Mouse (Mus musculus) spleen, adult 12 weeks (tissue): ENCODE results near the gene Clstn2.

Source experiments
- DNase-seq: peaks from one replicate; pipeline ENCODE4 v3.0.0; 2022; ENCODE audit warnings: low spot score

The Clstn2 gene

DNA sequence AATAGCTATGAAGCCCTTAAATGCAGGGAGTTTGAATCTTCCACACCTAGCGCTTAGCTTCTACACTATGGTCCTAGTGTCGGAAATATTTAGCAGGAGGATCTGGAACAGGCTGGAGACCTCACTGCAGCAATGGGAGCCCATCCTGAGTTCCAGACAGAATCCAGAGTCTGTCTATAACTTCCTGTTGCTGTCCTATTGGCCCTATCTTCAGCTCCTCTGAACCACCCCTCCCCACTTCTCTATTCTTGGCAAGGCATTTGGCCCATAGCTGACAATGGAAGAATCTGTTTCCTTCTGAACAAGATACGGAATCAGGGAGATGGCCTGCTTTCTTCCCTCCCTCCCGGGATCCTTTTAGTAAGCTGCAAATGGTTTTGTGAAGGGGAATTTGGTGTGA lies 488.6 kb downstream of the Clstn2 start:
- no peak for DNase-seq

DNA sequence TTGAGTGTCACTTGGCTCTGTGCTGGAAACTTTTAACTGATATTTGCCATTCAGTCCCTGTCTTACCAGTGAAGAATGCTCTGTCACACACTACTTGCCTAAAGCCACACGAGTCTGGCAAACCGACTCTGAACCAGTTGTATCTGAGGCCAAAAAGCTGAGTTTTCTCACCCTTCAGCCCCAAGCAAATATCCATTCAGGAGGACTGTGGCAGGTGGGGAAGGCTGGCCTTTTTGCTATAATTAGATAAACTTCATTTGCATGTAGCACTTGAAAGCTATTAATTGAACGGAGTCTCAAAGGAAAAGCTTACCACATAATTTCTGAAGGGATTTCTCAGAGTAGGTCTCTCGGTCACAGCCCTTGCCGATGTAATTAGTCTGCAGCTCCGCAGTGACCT lies 491.6 kb downstream of the Clstn2 start:
- DNase-seq: no peak

DNA sequence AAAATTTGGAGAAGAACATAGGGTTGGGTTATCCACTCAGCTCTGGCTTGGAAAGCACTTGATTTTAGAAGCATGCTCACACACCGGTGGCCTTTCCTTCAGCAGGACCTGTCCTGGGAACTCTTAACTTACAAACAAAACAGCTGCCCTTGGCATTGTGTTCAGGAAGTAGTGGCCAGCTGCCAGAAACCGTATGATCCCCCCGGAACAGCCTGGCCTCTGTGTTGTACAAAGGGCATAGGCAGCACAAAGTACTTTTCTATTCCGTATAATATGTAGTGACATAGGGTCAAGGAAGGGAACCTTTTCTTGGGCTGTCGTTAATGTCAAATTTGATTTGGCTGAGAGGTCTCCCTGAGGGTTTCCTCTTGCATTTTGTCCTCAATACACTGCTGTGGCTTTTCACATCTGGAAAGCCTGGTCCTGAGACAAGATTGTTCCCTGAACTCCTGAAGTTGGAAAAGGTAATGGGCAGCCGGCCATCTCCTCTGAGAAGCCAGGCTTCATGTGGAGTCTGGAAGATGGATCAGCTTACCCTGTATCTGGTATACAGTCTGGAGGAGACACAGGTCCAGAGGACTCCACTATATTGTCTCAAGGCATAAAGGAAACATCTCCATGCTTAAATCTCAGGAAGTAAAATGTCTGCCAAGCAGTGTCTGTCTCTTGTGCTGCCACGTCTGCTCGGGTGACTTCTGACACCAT lies 494.8 kb downstream of the Clstn2 start:
- DNase-seq: no peak

DNA sequence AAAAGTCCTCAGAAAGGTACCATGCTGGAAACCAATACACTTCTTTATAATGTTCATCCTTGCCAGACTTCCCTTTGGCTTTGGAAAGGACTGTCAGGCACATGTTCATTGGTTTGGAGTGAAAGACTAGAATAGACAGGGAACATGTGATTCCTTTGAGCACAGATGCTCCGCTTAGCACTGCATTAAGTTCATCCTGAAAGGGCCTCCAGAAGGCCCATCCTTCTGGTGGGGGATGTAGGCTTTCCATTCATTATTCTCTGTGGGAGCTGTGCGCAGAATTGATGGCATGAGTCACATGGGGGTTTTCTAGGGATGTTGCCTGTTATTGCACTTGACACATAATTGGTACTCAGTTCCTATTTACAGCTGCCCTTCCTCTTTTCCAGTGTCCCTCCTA lies 498.8 kb downstream of the Clstn2 start:
- no peak for DNase-seq

DNA sequence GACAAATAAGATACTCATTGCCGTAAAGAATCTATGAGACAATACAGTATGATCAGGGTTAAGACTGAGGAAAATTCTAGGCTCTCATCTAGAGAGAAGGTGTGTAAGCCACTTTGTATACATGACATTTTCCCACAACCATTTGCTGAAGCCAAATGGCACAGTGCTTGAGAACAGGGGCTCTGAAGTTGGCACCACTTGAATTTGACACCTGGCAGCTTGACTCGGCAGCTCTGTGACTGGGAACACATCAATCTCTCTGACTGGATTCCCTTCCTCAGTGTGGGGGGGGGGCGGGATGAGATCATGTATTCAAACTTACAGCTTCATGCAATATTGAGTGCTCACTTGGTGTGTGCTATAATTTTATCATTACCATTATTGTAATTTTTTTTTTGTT lies 499.7 kb downstream of the Clstn2 start:
- no peak for DNase-seq

DNA sequence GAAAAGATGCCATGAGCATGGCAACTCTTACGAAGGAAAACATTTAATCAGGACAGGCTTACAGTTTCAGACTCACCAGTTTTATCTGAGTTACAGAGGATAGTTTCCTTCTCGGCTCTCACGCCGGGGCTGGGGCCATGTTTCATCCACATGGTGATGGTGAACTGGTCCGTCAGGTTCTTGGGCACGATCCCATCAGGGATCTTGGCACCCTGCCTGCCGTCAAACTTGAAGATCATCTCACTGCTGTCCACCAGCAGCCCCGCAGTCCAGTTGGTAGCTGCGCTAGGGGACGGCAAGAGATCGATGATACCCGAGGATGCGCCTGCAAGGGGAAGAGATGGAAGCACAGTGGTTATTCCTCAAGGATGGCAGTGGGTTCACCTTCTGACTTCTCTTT lies 500.4 kb downstream of the Clstn2 start:
- DNase-seq: no peak

DNA sequence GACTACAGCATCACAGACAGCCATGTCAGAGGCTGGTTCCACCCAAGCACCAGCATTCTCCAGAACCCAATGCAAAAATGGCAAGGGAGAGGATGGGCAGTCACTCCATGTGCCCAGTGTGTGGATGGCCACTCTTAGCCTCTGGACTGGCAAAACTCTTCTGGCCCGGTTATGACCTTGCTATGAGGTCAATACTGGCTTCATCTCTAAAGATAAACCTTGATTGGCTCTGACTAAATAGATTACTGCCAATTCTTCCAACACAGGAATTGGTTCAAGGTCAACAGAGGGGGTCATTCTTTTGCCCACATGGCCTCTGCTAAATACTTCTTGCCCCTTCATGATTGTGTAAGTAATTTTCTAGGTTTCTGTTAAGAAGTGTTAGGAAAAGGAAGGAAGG lies 505.1 kb downstream of the Clstn2 start:
- DNase-seq: no peak

DNA sequence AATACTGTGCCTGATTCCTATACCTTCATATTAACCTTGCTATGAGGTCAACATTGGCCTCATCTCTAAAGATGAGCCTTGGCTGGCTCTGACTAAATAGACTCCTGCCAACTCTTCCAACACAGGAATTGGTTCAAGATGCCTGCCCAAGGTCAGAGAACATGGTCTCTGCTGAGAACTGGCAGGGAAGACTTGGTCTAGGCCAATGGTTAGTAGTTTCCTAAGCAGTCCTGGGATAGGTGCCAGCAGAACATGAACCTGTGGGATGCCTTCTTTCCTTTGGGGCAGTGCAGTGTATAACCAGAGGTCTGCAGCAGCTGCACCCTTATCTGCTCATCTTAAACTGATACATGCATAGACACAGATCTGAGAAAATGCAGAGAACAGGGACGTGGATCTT lies 505.7 kb downstream of the Clstn2 start:
- no peak for DNase-seq

DNA sequence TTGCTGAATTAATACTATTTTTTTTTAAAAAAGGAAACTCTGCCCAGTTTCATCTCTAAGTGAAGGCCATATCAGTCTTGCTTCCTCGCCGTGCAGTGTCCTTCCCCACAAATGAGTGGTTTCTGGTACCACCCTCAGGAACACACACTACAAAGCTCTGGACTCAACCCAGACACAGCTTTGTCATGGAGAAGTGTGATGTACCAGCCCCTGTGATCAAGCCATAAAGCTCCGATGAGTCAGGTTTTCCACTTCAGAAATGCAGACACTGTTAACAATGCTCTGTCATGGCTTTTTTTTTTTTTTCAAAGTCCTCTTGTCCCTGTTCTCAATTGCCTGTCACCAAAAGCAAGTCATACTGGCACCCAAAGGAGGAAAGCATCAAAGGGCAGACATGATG lies 507.4 kb downstream of the Clstn2 start:
- no peak for DNase-seq

DNA sequence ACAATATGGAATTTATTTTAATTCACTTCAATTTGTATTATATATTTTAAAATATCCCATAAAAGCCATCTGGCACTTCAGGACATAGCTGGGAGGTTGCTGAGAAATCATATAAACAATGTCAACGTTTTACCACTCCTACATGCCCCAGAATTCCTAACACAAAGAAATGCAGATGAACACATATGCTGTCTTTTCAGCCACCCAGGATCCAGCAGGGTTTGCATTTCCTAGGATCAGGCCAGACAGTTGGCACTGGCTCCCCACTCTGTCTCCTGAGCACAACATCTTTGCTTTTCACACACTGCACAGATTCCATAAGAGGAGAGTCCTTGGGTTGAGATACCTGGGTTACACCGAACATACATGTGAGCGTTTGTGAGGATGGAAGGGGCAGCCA lies 508.1 kb downstream of the Clstn2 start:
- no peak for DNase-seq

DNA sequence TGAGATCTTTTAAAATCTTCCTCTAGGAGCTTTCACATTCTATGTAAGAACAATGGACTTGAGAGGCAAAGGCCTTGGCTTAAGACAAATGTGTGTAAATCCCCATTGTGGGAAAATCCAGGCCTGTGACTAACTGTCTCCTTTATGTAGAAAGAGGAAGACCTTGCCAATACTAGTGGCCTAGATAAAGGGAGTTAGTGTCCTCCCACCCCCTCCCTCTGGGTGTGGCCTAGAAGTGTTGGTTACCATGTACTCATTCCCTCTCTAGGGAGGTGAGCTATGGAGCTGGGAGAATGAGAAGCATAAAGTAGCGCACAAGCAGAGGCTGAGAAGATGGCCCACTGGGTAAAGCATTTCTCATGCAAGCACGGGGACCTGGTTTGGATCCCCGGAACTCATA lies 512.2 kb downstream of the Clstn2 start:
- no peak for DNase-seq

DNA sequence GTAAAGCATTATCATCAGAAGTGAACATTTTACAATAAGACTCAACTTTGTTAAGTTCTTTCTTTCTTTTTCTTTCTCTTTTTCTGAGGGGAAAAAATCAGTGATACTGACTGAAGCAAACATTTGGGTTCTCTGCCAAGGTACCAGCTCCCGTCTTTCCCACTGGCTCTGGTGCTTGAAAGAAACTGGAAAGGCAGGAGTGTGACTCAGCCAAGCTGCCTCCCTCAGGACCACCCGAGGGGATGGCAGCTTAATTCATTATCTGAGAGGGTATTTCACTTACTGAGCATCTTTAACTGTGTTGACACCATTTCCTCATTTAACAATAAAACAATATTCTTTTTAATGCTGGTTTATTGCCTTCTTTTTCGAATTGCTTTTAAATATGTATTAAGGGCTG lies 516.0 kb downstream of the Clstn2 start:
- no peak for DNase-seq

DNA sequence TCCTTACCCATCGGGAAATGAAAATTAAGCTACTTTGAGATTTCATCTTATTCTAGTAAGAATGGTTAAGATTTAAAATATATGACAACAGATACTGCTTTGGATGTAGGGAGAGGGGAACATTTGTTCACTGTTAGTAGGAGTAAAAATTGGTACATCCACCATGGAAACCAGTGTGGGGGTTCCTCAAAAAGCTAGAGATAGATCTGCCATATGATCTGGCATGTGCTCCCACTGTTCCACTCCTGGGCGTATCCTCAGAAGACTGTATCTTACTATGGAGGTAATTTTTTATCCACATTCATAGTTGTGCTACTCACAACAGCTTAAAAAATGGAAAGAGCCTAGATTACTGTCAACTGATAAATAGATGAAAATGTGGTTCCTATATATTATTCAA lies 518.3 kb downstream of the Clstn2 start:
- no peak for DNase-seq

DNA sequence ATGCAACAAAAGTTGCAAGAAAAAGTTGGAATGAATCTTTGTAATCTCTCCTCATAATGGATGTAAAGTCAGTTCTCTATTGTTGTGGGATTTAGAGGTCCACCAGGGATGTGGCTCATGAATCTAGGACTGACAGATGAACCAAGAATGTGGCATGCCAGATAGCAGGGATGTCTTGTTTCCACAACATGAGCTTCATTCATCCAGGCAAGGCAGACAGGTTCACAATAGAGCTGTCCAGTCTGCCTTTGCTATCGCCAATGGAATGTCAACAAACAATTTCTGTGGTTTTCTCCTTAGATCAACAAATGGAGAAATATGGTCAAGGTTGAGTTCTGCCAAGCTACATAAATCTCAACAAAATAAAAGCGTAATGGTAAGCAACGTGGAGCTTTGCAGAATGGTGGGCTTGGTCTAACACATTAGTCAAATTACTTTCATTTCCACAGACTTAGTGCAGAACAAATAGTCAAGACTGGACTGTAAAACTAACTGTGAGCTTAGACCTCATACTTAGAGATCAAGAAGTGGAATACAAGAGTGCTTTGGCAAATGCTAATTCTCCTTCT lies 520.6 kb downstream of the Clstn2 start:
- no peak for DNase-seq

DNA sequence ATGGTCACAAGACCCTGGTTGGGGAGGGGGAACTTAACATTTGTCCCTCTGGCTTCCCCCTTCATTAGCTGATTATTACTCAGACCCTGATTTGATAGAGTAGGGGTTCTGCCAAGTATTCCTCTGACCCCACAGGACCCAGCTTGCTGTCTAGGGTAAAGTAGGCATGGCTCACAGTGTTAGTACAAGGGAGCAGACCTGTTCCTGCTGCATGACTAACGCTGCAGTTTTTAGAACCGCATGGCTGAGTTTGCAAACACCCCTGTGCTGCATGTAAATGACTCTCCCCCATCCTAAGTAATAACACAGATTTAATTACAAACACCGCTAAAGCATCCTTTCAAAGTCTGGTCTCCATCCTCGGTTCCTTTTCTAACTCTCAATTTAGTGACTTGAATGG lies 531.6 kb downstream of the Clstn2 start:
- DNase-seq: no peak

DNA sequence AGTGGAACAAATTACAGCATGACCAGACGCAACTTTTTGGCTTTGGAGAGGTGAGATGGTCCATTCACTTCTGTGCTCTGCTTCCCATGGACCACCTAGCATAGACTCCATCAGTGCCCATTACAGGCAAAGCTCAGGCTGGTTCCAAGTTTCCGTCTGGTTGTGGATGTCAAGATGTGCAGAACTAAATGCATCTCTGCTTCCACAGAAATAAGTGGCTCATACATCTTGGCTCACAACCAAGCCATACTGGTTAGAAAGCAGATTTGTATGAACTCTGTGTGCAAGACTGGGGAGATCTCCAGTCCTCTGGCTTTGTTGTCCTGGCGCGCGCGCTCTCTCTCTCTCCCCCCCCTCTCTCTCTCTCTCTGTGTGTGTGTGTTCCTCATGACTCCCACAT lies 537.9 kb downstream of the Clstn2 start:
- no peak for DNase-seq

DNA sequence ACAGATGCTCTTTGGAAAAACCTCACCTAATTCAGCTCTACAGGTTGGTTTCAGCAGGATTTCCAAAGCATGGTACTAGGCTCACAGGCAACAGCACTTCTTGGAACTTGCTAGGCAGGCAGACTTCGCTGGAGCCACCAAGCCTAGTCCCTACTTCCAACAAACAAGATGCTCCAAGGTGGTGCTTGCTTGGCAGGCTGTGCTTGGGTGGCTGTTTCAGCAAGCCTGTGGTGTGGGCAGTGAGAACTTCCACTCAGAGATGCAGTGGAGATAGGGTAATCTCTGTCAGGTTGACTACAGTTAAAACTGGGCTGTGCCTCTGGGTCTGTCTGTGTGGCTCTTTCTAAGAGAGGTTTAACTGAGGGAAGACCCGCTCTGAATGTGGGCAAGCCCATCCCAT lies 541.4 kb downstream of the Clstn2 start:
- no peak for DNase-seq

DNA sequence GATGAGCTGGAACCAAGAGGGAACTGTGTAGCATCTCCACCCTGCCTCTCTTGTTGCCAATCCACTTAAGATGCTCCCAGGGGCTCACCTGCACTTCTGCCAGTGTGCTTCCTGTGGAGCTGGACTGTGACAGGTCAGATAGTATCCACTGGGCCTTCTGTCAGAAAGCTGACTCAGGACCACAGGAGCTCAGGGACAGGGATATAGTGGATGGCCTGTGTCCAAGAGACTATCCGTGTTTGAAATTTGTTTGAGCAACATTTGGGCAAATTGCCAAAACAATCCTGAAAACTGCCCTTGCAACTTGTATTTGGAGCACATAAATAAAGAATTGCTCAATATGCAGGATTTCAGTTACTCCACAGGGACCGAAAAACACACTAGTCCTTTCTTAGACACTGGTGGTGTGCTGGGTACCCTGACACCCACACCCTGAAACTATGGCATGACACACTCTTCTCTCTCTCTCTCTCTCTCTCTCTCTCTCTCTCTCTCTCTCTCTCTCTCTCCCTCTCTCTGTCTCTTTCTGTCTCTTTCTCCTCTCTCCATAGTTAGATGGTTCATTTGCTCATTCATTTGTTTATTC lies 542.3 kb downstream of the Clstn2 start:
- DNase-seq: no peak

DNA sequence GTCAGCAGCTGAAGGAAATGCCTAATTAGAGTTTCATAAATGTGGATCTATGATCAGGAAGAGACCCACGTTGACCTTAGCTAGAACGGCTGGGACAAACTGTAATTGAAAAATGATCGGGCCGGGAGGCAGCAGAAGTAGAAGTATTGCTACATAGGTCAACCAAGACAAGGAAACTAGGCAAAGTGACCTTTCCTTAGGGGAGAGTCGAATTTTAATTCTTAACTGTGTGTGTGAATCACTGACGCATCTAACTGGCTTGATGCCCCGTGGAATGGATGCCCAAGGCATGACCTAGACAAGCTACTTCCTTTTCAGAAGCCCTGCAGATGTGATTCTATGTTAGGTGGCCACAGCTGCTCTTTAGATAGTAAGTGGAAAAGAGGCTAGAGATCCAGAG lies 546.2 kb downstream of the Clstn2 start:
- DNase-seq: no peak

DNA sequence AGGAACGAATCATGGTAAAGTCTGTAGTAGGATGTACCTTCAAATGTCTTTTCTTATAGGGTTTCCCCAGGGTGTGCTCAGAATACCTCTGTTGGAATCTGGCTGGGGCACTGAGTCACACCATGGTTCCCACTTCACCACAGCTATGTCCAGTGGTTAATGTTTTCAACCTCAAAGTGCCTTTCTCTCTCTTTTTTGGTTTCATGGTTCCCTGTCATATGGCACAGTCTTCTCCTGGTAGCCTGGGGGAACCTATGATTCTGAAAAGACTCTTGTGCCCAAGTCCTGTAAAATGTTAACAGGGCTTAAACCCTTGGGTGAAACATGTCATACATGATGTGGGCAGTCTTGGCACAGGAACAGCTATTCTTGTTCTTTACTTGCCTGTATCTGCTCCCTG lies 551.8 kb downstream of the Clstn2 start:
- no peak for DNase-seq

DNA sequence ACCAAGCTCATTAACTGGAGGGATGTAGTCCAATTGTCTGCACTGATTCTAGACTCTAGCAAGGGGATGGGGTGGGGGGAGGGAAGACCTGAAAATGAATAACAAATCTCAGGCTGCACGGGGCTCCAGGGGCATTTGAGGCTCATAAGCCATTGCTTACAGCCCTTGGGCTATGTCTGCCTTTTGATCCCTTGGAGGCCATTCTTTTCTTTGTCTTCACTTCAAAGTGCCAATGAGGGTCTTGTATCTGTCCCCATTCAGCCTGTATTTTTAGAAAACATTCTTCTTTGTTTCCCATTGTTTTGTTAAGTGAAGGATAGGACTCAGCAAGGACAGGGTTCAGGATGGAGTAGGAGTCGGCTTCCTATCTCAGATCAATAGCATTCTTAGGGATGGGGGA lies 556.0 kb downstream of the Clstn2 start:
- DNase-seq: no peak

DNA sequence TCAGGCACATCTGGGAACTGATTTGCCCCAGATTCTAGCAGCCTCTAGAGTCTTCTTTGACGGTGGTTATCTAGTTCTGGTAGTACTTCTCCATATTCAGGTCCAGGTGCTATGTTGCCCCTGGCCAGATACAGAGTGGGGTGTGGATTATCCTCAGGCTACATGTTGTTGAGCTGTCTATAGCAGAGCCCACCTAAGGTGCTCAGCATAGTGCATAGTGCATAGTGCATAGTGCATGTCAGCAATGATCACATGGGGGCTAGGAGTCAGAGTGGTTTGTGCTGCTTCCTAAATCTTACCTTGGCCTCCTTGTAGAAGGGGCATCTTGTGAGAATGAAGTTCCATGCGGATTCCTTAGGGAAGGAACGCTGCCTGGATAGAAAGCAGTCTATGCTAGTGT lies 556.5 kb downstream of the Clstn2 start:
- DNase-seq: no peak

DNA sequence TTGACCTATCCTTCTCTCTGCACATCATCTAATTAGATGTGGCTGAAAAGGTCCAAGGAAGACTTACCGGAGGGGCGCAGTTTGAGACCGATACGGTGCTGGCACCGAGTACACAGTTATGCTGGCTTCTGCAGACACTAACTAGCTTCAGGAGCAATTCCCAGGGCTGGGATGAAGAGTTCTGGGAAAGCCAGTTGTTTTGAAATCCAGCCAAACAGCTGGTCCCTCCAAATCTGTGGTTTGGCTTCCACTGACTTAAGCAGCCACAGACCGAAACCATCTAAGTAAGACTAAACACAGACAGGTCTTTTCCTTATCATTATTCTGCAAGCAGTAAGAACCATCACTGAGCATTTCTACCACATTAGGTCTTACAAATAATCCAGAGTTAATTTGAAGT lies 558.1 kb downstream of the Clstn2 start:
- DNase-seq: no peak

DNA sequence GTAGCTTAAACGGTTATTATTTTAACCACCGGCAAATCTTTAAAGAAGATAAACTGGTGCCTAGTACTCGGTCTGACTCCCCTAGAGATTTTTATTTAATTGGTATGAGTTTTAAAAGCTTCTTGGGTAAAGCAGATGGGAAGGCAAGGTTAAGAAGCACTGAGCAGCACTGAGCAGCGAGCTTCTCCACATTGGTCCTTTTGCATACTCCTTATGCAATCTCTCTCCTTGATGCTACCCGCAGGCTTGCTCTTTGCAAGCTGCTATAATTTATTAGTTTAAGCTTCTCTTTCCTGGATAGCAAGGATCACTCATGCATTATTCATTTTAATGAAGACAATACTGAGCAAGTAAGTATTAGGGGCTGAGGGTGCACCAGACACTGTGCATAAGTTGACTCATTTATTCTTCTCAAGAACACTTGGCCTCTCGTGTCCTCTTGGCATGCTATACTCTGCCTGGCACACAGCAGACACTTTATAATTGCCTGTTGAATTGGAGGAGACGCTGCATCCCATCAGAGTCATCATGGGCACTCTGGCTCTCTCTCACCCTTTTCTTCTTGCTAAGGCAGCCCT lies 561.9 kb downstream of the Clstn2 start:
- no peak for DNase-seq
